Mouse (Mus musculus): ENCODE data around the gene Gsk3a. TPM values are rescaled to one million over a fixed set of nuclear protein-coding genes. Genes with fewer than 3 reads are reported as not detected.

Gene Gsk3a
- polyA plus RNA-seq, 1 experiment: 87.1 TPM

GRCm38 (mm10) chr7:25250141-25250972 is 12.7 kb upstream of the Gsk3a start, which contains the start of gene Erf:
Gene Erf (minus strand): TSS chr7:25250761.
- Histone ChIP-seq H3K4me3 (ENCODE audit: insufficient read depth, low read length) (peak within 1 kb of the TSS; percentile 87), H3K27ac (ENCODE audit: insufficient read depth, low read depth, low read length) (peak within 1 kb of the TSS; percentile 69), H3K4me1 (ENCODE audit: control insufficient read depth, insufficient read depth, low read length) (peaks cover 30% of the 10 kb centered on the region)
- TF ChIP-seq CTCF (IDR thresholded peaks at IDR 0.05; ENCODE audit: low read depth, low read length) (no peak), POLR2A (IDR thresholded peaks at IDR 0.05; ENCODE audit: borderline replicate concordance, low read depth, low read length) (no peak)

GRCm38 (mm10) chr7:25249314-25250140 is 11.9 kb upstream of the Gsk3a start:
- peak overlapping the region; percentile 87 for H3K4me3 ChIP-seq (ENCODE audit: insufficient read depth, low read length)
- TF ChIP-seq CTCF (IDR thresholded peaks at IDR 0.05; ENCODE audit: low read depth, low read length) (no peak), POLR2A (IDR thresholded peaks at IDR 0.05; ENCODE audit: borderline replicate concordance, low read depth, low read length) (no peak)
- peak overlapping the region; percentile 96 for H3K27ac ChIP-seq (ENCODE audit: insufficient read depth, low read depth, low read length)
- peaks cover 30% of the 10 kb centered on the region for H3K4me1 ChIP-seq (ENCODE audit: control insufficient read depth, insufficient read depth, low read length)

GRCm38 (mm10) chr7:25248846-25249313 is 11.2 kb upstream of the Gsk3a start:
- peak overlapping the region; percentile 96 for H3K27ac ChIP-seq (ENCODE audit: insufficient read depth, low read depth, low read length)
- H3K4me1 ChIP-seq (ENCODE audit: control insufficient read depth, insufficient read depth, low read length): peaks cover 30% of the 10 kb centered on the region
- H3K4me3 ChIP-seq (ENCODE audit: insufficient read depth, low read length): peak overlapping the region; percentile 87
- TF ChIP-seq POLR2A (IDR thresholded peaks at IDR 0.05; ENCODE audit: borderline replicate concordance, low read depth, low read length): no peak
- no peak for TF ChIP-seq CTCF (IDR thresholded peaks at IDR 0.05; ENCODE audit: low read depth, low read length)

- Histone ChIP-seq H3K27ac (ENCODE audit: insufficient read depth, low read depth, low read length) (peak overlapping the region; percentile 96), H3K4me3 (ENCODE audit: insufficient read depth, low read length) (peak overlapping the region; percentile 87), H3K4me1 (ENCODE audit: control insufficient read depth, insufficient read depth, low read length) (peaks cover 30% of the 10 kb centered on the region)
- TF ChIP-seq CTCF (IDR thresholded peaks at IDR 0.05; ENCODE audit: low read depth, low read length) (no peak), POLR2A (IDR thresholded peaks at IDR 0.05; ENCODE audit: borderline replicate concordance, low read depth, low read length) (no peak)
These were observed 10.5 kb upstream of the Gsk3a start for GRCm38 (mm10) chr7:25248018-25248647.

GRCm38 (mm10) chr7:25247498-25247897 is 9.8 kb upstream of the Gsk3a start:
- Histone ChIP-seq H3K4me1 (ENCODE audit: control insufficient read depth, insufficient read depth, low read length) (peaks cover 30% of the 10 kb centered on the region), H3K27ac (ENCODE audit: insufficient read depth, low read depth, low read length) (peak overlapping the region; percentile 96), H3K4me3 (ENCODE audit: insufficient read depth, low read length) (peak overlapping the region; percentile 87)
- no peak for TF ChIP-seq CTCF (IDR thresholded peaks at IDR 0.05; ENCODE audit: low read depth, low read length)
- TF ChIP-seq POLR2A (IDR thresholded peaks at IDR 0.05; ENCODE audit: borderline replicate concordance, low read depth, low read length): no peak

GRCm38 (mm10) chr7:25246759-25247137 is 9.1 kb upstream of the Gsk3a start:
- TF ChIP-seq CTCF (IDR thresholded peaks at IDR 0.05; ENCODE audit: low read depth, low read length) (no peak), POLR2A (IDR thresholded peaks at IDR 0.05; ENCODE audit: borderline replicate concordance, low read depth, low read length) (no peak)
- Histone ChIP-seq H3K4me3 (ENCODE audit: insufficient read depth, low read length) (peak overlapping the region; percentile 32), H3K4me1 (ENCODE audit: control insufficient read depth, insufficient read depth, low read length) (peaks cover 28% of the 10 kb centered on the region), H3K27ac (ENCODE audit: insufficient read depth, low read depth, low read length) (peak overlapping the region; percentile 28)

- H3K4me3 ChIP-seq (ENCODE audit: insufficient read depth, low read length): peak overlapping the region; percentile 32
- no peak for TF ChIP-seq POLR2A (IDR thresholded peaks at IDR 0.05; ENCODE audit: borderline replicate concordance, low read depth, low read length)
- TF ChIP-seq CTCF (IDR thresholded peaks at IDR 0.05; ENCODE audit: low read depth, low read length): no peak
- peak overlapping the region; percentile 28 for H3K27ac ChIP-seq (ENCODE audit: insufficient read depth, low read depth, low read length)
- peaks cover 22% of the 10 kb centered on the region for H3K4me1 ChIP-seq (ENCODE audit: control insufficient read depth, insufficient read depth, low read length)
These were observed 8.6 kb upstream of the Gsk3a start for GRCm38 (mm10) chr7:25246079-25246758.

GRCm38 (mm10) chr7:25244562-25245369 is 7.1 kb upstream of the Gsk3a start:
- Histone ChIP-seq H3K27ac (ENCODE audit: insufficient read depth, low read depth, low read length) (no peak overlapping the region), H3K4me3 (ENCODE audit: insufficient read depth, low read length) (no peak overlapping the region), H3K4me1 (ENCODE audit: control insufficient read depth, insufficient read depth, low read length) (peaks cover 19% of the 10 kb centered on the region)
- TF ChIP-seq CTCF (IDR thresholded peaks at IDR 0.05; ENCODE audit: low read depth, low read length): no peak
- no peak for TF ChIP-seq POLR2A (IDR thresholded peaks at IDR 0.05; ENCODE audit: borderline replicate concordance, low read depth, low read length)
